Mouse (Mus musculus): ENCODE measurements at regions not wholly inside any gene's neighbourhood (a gene's known extent, or its start where the extent isn't known, plus 50 kb on each side); places are given as distances from the start of the nearest gene placed in this dataset.
"Not testable (repeated sequence)": the region's sequence is repeated elsewhere in the genome, so short reads cannot be mapped to it uniquely, and the experiment has no call there.

GRCm38 (mm10) chr3:121582711-121583110, 50.5 kb upstream of the Slc44a3 start:
- DNase-seq = not testable (repeated sequence)

All from cerebellum, postnatal 25 days (tissue).